Mouse (Mus musculus) c-Kit-negative CD71-positive TER-119-positive erythroid progenitor cells, embryonic 14.5 days (primary cell): Measurements from ENCODE around the gene Ip6k1.
A peak's percentile ranks its signal among the peaks of the same experiment; 100 is the strongest.

Experiments
- DNase-seq: peaks from one replicate; pipeline ENCODE4 v3.0.0-alpha.2; 2013; ENCODE audit warnings: low read depth, low spot score

Ip6k1 gene

GRCm38 (mm10) chr9:108056361-108057261 lies 54.3 kb downstream of the Ip6k1 start:
- DNase-seq = no peak

- no peak for DNase-seq
Observed at GRCm38 (mm10) chr9:108057262-108057562, 54.9 kb downstream of the Ip6k1 start.

GRCm38 (mm10) chr9:108058291-108058690 lies 56.0 kb downstream of the Ip6k1 start:
- DNase-seq = no peak

- no peak for DNase-seq
Observed at GRCm38 (mm10) chr9:108062142-108062541, 59.8 kb downstream of the Ip6k1 start.

- no peak for DNase-seq
Observed at GRCm38 (mm10) chr9:108063361-108063760, 61.1 kb downstream of the Ip6k1 start.

- DNase-seq = no peak
Observed at GRCm38 (mm10) chr9:108065491-108066011, 63.2 kb downstream of the Ip6k1 start.

GRCm38 (mm10) chr9:108067199-108067598 lies 64.9 kb downstream of the Ip6k1 start:
- no peak for DNase-seq

- DNase-seq = peak; percentile 82
Observed at GRCm38 (mm10) chr9:108067900-108068299, 65.6 kb downstream of the Ip6k1 start.

GRCm38 (mm10) chr9:108069007-108069406 lies 66.7 kb downstream of the Ip6k1 start:
- no peak for DNase-seq

- DNase-seq = no peak
Observed at GRCm38 (mm10) chr9:108069529-108069928, 67.2 kb downstream of the Ip6k1 start.

GRCm38 (mm10) chr9:108071801-108072200 lies 69.5 kb downstream of the Ip6k1 start:
- no peak for DNase-seq

- DNase-seq = no peak
Observed at GRCm38 (mm10) chr9:108072481-108072924, 70.2 kb downstream of the Ip6k1 start.

- DNase-seq = no peak
Observed at GRCm38 (mm10) chr9:108073141-108073930, 71.0 kb downstream of the Ip6k1 start.

GRCm38 (mm10) chr9:108080168-108080567 lies 77.9 kb downstream of the Ip6k1 start, which contains the start of gene Mst1:
TSS of gene Mst1 (plus strand) at chr9:108080436.
- peak; percentile 91 for DNase-seq

- no peak for DNase-seq
Observed at GRCm38 (mm10) chr9:108082549-108082948, 80.2 kb downstream of the Ip6k1 start.

- DNase-seq = no peak
Observed at GRCm38 (mm10) chr9:108082988-108083431, 80.7 kb downstream of the Ip6k1 start, which contains the start of gene Rnf123. TSS of gene Rnf123 (minus strand) at chr9:108083346.

- DNase-seq = no peak
Observed at GRCm38 (mm10) chr9:108083561-108083960, 81.3 kb downstream of the Ip6k1 start.

GRCm38 (mm10) chr9:108085261-108085660 lies 83.0 kb downstream of the Ip6k1 start:
- DNase-seq = no peak

- no peak for DNase-seq
Observed at GRCm38 (mm10) chr9:108090611-108091120, 88.4 kb downstream of the Ip6k1 start.

GRCm38 (mm10) chr9:108093586-108093985 lies 91.3 kb downstream of the Ip6k1 start:
- DNase-seq = no peak

- DNase-seq = peak; percentile 97
Observed at GRCm38 (mm10) chr9:108094184-108094941, 92.1 kb downstream of the Ip6k1 start, which contains the start of gene Apeh. TSS of gene Apeh (minus strand) at chr9:108094606.
